Mouse (Mus musculus): ENCODE results near the gene Gxylt2.

DNA sequence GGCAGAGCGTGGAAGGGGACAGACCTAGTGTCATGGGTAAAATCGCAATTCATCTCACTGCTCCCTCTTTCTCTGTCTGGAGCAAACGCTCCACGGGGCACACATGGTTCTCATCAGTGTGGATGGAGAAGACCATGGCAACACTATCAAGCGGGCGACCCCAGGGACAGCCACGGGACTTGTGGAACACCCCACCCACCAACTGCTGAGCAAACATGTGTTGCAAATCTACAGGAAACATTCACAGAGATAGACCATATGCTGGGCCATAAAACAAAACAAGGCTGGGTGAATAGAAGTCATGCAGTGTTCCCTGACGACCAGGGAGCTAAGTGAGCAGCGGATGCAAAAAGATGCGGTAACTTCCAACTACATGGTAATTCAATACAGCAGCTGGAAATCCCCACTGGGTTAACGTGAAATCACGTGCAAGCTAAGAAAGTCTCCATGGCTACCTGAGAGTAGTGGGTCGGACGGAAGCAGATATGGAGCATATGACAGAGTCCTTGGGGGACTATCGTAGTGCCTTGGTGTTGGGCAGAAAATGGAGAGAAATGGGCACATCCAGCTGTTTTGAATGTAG is 71.5 kb downstream of the Gxylt2 start:
- TF ChIP-seq CTCF (IDR thresholded peaks at IDR 0.05; ENCODE audit: extremely low read depth, insufficient read depth, insufficient read length, insufficient replicate concordance): no peak
- TF ChIP-seq POLR2A (IDR thresholded peaks at IDR 0.05; ENCODE audit: low read depth, low read length): no peak

All from spleen, adult 2 months (tissue).